Mouse (Mus musculus) regulatory T cell (primary cell): ENCODE results near the gene Gm572.

Source experiments
- in situ Hi-C: fragments of 300-600 bp; cut with MboI, MseI; formaldehyde crosslinking; loops from one replicate; pipeline ENCODE4 v1.15.1; 2025; ENCODE audit warnings: high pct_unique_total_duplicates

The Gm572 gene

GRCm38 (mm10) chr4:148664021-148664420, 20.9 kb downstream of the Gm572 start:
- in situ Hi-C loops = no loop called here

GRCm38 (mm10) chr4:148667006-148667755, 24.1 kb downstream of the Gm572 start:
- in situ Hi-C loops = no loop called here

DNA sequence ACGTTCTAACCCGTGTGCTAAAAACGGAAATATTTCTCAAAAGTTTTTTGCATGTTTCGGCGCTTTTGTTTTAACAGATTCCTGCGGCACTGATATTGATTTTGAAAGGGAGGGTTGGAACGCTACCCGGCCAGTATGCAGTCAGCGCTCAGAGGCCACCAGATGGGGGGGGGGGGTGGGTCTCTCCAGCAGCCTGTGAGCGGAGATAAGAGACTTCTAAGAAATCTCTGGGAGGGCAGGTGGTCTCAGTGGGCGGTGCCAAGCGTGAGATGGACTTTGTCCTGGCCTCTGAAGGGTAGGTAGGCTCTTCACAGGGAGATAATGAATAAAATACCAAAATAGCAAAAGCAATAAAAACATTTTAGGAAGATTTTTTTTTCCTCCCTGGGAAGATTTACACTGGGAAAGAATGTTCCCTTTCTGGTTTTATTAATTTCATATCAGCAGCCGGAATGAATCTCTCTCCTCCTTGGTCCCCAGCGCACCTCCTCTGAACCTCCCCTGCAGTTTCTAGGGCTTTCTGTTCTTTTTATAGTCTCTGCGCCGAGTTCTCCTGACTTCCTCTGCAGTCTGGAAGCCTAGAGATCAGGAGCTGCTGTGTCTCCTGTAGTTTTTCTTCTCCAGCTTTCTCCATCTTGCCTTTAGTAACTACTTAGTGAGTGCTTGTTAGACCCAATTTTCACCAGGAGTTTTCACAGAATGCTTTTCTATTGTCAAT, 28.3 kb downstream of the Gm572 start:
- in situ Hi-C loops = no loop called here

DNA sequence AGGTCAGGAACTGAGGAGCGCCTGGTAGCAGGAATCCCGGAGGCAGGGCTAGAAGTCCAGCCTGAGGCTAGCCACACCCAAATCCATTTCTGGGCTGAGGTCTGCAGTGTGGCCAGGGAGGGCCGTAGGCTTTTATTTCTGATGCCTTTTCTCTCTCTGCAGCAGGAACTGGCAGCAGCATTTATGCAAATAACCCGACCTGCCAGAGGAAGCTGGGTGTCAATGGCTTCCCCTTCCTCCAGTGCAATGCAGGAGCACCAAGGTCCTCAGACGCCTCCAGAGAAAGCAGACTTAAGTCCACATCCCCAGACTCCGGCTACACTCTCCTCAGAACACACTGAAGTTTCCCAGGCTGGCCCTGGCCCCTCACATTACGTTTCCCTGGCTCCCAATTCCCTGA, 31.9 kb downstream of the Gm572 start:
- in situ Hi-C loops = no loop called here

GRCm38 (mm10) chr4:148676188-148676960, 33.3 kb downstream of the Gm572 start:
- in situ Hi-C loops = no loop called here

- in situ Hi-C loops = no loop called here
Measured at GRCm38 (mm10) chr4:148676961-148677637, 34.0 kb downstream of the Gm572 start.

DNA sequence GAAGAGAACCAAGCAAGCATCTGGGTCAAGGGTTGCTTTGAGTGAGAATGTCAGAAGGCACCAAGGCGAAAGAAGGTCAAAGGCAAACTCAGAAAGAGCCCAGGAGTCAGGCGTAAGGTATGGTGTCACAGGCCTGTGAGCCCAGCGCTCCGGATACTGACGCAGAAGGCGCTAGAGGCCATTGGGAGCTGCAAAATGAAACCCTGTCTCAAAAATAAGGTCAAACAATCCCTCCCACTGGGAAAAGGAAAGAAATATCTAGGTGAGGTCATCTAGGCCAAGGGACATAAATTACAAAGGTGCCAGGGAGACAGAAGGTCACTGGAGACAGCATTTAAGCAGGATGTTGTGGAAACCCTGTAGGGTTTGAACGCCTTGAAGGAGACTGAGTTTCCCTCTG, 35.0 kb downstream of the Gm572 start:
- in situ Hi-C loops = no loop called here

DNA sequence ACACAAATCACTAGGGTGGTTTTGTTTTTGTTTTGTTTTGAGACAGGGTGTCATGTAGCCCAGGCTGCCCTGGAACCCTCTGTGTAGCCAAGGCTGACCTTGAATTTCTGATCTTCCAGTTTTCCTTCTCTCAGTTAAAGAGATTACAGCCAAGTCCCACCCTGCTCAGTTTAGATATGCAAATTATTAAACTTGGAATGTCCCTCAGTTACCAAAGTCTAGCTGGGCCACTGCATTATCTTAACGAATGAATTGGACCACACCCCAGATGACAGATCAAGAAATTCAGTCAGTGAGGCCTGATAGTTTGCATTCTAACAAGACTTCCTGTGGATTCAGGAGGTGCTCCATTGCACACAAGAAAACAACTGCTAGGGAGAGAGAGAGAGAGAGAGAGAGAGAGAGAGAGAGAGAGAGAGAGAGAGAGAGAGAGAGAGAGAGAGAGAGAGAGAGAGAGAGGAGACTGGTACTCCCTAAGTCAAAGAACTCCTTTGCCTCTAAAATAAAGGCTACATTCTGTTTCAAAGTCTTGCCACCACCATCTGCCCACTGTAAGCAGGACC, 37.5 kb downstream of the Gm572 start:
- in situ Hi-C loops = no loop called here

GRCm38 (mm10) chr4:148681429-148681828, 38.3 kb downstream of the Gm572 start:
- in situ Hi-C loops = no loop called here

GRCm38 (mm10) chr4:148682961-148683360, 39.8 kb downstream of the Gm572 start:
- in situ Hi-C loops = no loop called here

- in situ Hi-C loops = no loop called here
Measured at GRCm38 (mm10) chr4:148683539-148683938, 40.4 kb downstream of the Gm572 start.

DNA sequence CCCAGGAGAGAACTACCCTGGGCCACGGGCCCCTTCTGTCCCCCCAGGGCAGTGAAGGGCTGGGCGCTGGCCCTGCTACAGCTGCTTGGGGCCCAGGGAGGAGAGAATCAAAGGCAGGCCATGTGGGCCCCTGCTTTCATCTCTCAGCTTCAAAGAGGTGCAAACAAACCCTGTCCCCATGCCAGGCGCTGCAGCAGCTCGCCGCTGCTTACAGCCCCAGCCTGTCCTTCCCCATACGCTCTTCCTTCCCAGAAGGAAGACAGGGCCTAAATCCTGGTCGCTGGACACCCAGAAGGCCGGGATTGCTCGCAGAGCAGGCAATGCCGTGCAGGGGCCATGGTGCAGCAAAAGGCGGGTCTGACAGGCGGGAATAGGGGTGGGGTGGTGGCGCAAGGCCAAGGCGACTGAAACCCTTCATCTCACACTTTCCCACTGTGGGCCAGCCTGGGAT, 43.4 kb downstream of the Gm572 start:
- in situ Hi-C loops = no loop called here

GRCm38 (mm10) chr4:148688091-148688490, 45.0 kb downstream of the Gm572 start:
- in situ Hi-C loops = no loop called here

DNA sequence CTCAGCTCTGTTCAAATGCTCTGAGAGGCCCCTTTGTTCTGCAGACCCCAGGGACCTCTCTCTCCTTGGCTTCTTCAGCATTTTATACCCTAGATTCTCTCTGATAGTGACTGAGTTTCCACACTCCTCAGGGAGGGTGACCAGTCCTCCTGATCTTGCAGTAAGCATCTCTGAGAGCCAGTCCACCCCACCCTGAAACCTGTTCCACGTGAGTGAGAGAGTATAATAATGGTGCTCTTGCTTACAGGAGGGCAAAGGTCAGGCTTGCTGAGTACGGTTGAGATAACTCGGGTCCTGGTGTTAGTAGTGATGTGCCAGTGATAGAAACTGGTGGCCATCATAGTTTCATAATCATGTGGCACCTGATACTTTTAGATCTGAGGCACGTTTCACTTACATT, 48.1 kb downstream of the Gm572 start:
- in situ Hi-C loops = no loop called here

DNA sequence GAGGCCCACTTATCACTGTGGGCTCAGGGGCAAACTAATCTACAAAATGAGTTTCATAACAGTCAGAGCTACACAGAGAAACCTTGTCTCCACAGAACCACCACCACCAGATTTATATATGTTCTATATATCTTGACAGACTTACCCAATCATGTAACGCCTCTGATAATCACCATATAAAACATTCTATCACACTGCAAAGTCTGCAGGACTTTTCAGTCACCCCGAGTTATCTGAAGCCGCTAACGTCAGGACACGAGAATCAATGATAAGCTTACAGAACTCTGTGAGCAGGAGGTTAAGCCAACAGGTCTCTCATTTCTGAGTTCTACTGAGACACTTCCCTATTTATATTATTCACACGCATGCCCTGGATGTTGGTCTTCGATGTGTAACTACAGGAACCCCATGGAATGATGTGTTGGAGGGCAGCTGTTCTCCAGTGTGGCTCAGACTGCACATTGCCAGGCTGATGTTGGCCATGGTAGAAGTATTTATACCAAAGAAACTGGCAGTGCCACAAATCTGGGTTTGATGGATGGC, 50.4 kb downstream of the Gm572 start:
- in situ Hi-C loops = no loop called here

DNA sequence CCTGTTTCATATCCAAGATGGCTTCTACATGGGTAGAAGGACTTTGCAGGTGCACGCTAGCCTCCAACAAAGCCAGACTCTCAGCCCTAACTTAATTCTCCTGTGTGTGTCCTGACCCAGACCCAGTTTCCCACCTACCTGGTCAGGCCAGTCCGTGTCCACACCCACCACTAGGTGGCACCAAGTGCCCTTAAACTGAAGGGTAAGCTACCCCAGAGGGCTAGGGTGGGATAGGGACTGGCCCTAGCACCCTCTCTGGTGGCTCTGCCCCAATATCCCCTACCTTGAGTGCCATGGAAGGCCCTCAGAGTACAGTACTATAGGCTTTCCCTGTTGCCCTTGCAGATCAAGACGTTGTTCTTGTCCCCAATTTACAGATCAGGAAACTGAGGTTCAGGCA, 61.6 kb downstream of the Gm572 start:
- in situ Hi-C loops = no loop called here

- in situ Hi-C loops = no loop called here
Measured at GRCm38 (mm10) chr4:148708836-148709235, 65.7 kb downstream of the Gm572 start.

DNA sequence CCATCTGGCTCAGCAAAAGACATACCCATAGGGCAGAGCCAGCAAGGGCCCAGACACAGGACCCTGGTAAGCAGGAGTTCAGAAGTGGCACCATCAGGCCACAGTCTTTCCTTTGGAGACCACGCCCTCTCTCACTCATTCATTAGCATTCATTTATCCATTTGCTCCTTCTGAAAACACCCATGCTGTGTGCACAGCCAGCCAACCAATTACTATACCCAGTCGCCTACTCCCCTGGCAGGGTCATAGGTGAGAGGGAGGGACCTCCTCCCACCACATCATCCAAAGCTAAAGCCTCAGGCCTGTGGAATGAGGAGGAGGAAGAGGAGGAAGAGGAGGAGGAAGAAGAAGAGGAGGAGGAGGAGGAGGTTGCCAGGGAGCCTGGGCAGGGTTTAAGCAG, 67.3 kb downstream of the Gm572 start:
- in situ Hi-C loops = no loop called here

- in situ Hi-C loops = no loop called here
Measured at GRCm38 (mm10) chr4:148711323-148711722, 68.2 kb downstream of the Gm572 start.

DNA sequence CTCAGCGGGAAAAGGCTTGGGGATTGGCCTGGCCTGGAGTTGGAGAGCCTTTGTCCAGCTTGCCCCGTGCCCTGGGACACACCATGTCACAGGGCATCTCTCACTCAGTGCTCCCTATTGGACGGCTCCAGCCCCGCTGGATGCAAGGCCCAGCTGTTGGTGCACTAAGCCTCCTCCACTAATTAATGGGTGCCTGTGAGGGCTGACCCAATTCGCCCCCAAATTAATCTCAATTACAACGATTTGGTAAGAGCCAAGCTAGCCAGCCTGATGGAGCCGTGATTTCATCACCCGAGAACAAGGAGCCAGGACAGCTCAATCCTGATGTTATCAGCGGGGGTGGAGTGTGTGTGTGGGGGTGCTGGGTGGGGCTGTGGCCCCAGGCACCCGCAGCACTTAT, 69.5 kb downstream of the Gm572 start:
- in situ Hi-C loops = no loop called here

DNA sequence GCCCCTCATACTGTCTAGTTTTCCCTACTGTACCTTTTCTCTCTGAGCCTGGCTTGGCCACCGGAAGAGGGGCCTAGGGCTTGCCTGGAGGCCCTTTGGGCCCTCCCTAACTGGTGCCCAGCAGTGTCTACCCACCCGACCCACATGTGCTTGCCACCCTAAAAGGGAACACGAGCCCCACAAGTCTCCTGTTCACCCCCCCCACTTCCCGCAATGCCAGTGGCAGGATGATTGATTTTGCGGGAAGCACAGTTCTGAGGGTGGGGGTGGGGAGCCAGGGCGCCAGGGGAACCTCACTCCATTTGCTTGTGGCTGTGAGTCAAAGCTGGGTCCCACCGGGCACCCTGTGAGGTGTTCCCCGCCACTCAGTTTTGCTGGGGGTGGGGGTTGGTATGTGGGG, 70.9 kb downstream of the Gm572 start:
- in situ Hi-C loops = no loop called here
